Mouse (Mus musculus) liver, postnatal 0 days (tissue): ENCODE results near the gene Apc2. TPM values are rescaled to one million over a fixed set of nuclear protein-coding genes. Genes with fewer than 3 reads are reported as not detected.

Source experiments
- ATAC-seq: fragments of 200-750 bp; cut with Nextera tagmentation; 2 replicates; pipeline ENCODE4 v1.8.0; 2017; ENCODE audit warnings: mild to moderate bottlenecking, moderate library complexity
- DNase-seq: peaks from one replicate; pipeline ENCODE4 v3.0.0-alpha.2; 2016
- H3K27ac ChIP-seq: fragments of 300-500 bp; sonication (generic); 2 replicates; pipeline ENCODE4 v1.5.1; 2014; ENCODE audit warnings: antibody characterized with exemption, moderate library complexity, mild to moderate bottlenecking, low read depth
- H3K27me3 ChIP-seq: fragments of 300-500 bp; sonication (generic); 2 replicates; pipeline ENCODE4 v1.6.1; 2014; ENCODE audit warnings: low read length, control low read depth, mixed read lengths; ENCODE audit not compliant: insufficient read depth
- H3K36me3 ChIP-seq: fragments of 300-500 bp; sonication (generic); replicated peaks from 2 replicates; pipeline ENCODE4 v1.6.1; 2014; ENCODE audit warnings: mild to moderate bottlenecking, control low read depth, low read length, moderate library complexity, mixed read lengths; ENCODE audit not compliant: insufficient read depth
- H3K4me1 ChIP-seq: fragments of 300-500 bp; sonication (generic); 2 replicates; pipeline ENCODE4 v1.6.1; 2014; ENCODE audit warnings: antibody characterized with exemption, mild to moderate bottlenecking, control low read depth; ENCODE audit not compliant: insufficient read depth
- H3K4me2 ChIP-seq: fragments of 300-500 bp; sonication (generic); 2 replicates; pipeline ENCODE4 v1.6.1; 2014; ENCODE audit warnings: low read depth, mild to moderate bottlenecking, low read length, moderate library complexity, mixed read lengths
- H3K4me3 ChIP-seq: fragments of 300-500 bp; sonication (generic); 2 replicates; pipeline ENCODE4 v1.5.1; 2014; ENCODE audit warnings: low read depth, low read length
- H3K9ac ChIP-seq: fragments of 300-500 bp; sonication (generic); replicated peaks from 2 replicates; pipeline ENCODE4 v1.6.1; 2014; ENCODE audit warnings: mild to moderate bottlenecking, moderate library complexity
- H3K9me3 ChIP-seq: fragments of 300-500 bp; sonication (generic); 2 replicates; pipeline ENCODE4 v1.6.1; 2016; ENCODE audit warnings: mild to moderate bottlenecking, control low read depth, low read length, mixed read lengths
- CTCF ChIP-seq: sonication (generic); IDR thresholded peaks from 2 replicates; pipeline ENCODE4 v1.5.1; 2016; ENCODE audit warnings: antibody characterized with exemption, low read depth
- EP300 ChIP-seq: IDR thresholded peaks from 2 replicates; pipeline ENCODE4 v1.6.1; 2016; ENCODE audit warnings: antibody characterized with exemption, low read depth, mild to moderate bottlenecking
- WGBS: fragments of 180-500 bp; shearing (Covaris S2); extraction: QIAGEN DNeasy Blood & Tissue Kit; methylation state at CpG from one replicate; pipeline ENCODE4 v1.1.7; 2014; ENCODE audit not compliant: insufficient replicate concordance; 5-methylcytosine and 5-hydroxymethylcytosine counted together
- polyA plus RNA-seq: library from polyadenylated mRNA; unstranded; fragments of >200 nt; fragmentation: Nextera tagmentation; extraction: Ambion mirVana; gene quantifications from 2 replicates; pipeline ENCODE4 v1.2.1, GENCODE M21; 2015

Gene Apc2
- polyA plus RNA-seq, 1 experiment from 2014 or later: 0.05 TPM

- no peaks in the 10 kb centered on the region for H3K9me3 ChIP-seq
- peaks cover 19% of the 10 kb centered on the region for H3K36me3 ChIP-seq
- peak within 1 kb of the TSS; percentile 95 for H3K9ac ChIP-seq
- peaks cover 16% of the 10 kb centered on the region for H3K4me1 ChIP-seq
- ATAC-seq: peak; percentile 91
- under 1% methylated on average over 72 of the region's 72 CpGs for WGBS
- peak within 1 kb of the TSS; percentile 81 for H3K4me3 ChIP-seq
- H3K27me3 ChIP-seq: peaks cover 13% of the 10 kb centered on the region
- H3K27ac ChIP-seq: peak within 1 kb of the TSS; percentile 77
- peak within 1 kb of the TSS; percentile 92 for H3K4me2 ChIP-seq
- DNase-seq: peak; percentile 97
- TF ChIP-seq EP300 (peak; percentile 52; the same call in 1 of the 2 replicates), CTCF (peak; percentile 89)
These were observed 3.3 kb upstream of the Apc2 start, which contains the start of gene Rps15 for GRCm38 (mm10) chr10:80292251-80293146. Rps15 (plus strand) TSS chr10:80292453.

GRCm38 (mm10) chr10:80293325-80293724 is 2.5 kb upstream of the Apc2 start:
- H3K4me2 ChIP-seq: peak overlapping the region; percentile 92
- 14% methylated on average over 14 of the region's 14 CpGs for WGBS
- peaks cover 21% of the 10 kb centered on the region for H3K27me3 ChIP-seq
- peak overlapping the region; percentile 81 for H3K4me3 ChIP-seq
- ATAC-seq: no peak
- peak overlapping the region; percentile 95 for H3K9ac ChIP-seq
- TF ChIP-seq CTCF (0 out of 2 replicates have a peak, but pooled peaks have one; percentile 11), EP300 (no peak)
- H3K4me1 ChIP-seq: peaks cover 16% of the 10 kb centered on the region
- H3K27ac ChIP-seq: peak overlapping the region; percentile 77
- H3K36me3 ChIP-seq: peaks cover 13% of the 10 kb centered on the region
- no peaks in the 10 kb centered on the region for H3K9me3 ChIP-seq
- no peak for DNase-seq

DNA sequence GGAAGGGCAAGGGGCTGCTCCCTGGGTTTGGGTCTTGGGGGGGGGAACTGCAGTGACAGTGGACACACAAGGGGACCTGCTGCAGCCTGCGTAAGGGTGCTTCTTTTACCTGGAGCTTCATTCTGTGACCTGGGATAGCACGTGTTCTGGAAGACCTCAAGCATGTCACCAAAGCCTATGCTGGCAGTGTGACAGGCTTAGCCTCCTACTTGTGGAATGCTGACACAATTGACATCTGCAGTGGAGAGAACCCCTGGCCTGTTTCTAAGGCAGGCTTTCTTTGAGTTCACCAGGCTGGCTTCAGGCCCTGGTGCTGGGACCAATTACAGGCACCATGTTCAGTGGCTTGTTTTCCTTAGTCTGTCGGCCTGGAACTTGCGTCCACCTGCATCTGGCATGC is 1.5 kb upstream of the Apc2 start:
- Histone ChIP-seq H3K27me3 (peaks cover 31% of the 10 kb centered on the region), H3K4me3 (no peak overlapping the region), H3K27ac (no peak overlapping the region), H3K4me2 (no peak overlapping the region), H3K36me3 (peaks cover 11% of the 10 kb centered on the region), H3K9ac (no peak overlapping the region), H3K9me3 (no peaks in the 10 kb centered on the region), H3K4me1 (peaks cover 16% of the 10 kb centered on the region)
- TF ChIP-seq EP300 (no peak), CTCF (no peak)
- WGBS: 84% methylated on average over 4 of the region's 4 CpGs
- ATAC-seq: no peak
- DNase-seq: no peak

DNA sequence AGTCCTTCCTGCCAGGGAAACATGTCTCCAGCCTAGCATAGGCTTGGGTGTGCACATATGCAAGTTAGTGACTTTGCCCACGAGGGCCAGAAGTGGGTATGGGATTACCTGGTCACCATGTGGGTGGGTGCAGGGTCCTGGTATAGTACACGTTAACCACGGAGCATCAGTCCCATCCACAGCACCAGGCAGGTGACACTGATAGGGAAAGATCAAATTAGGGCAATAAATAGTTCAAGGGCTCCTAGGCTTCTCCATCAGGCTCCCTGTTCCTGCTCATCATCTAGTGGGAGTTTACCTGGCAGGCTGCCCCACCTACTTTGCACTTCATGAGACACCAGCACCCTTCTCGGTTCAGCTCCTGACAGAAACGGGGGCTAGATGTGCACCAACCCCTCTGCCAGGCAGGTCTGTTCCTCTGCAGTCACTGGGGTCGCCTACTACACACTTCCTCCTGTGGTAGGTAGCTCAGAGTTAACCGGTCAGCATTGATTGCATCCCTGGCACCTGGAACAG is 931 bp upstream of the Apc2 start:
- Histone ChIP-seq H3K9ac (no peak overlapping the region), H3K27me3 (peaks cover 36% of the 10 kb centered on the region), H3K4me1 (peaks cover 16% of the 10 kb centered on the region), H3K9me3 (no peaks in the 10 kb centered on the region), H3K27ac (no peak overlapping the region), H3K36me3 (peaks cover 11% of the 10 kb centered on the region), H3K4me2 (no peak overlapping the region), H3K4me3 (no peak overlapping the region)
- TF ChIP-seq EP300 (no peak), CTCF (no peak)
- 49% methylated on average over 7 of the region's 7 CpGs for WGBS
- ATAC-seq (no peak), DNase-seq (no peak)

- peaks cover 56% of the 10 kb centered on the region for H3K27me3 ChIP-seq
These were observed 1.0 kb downstream of the Apc2 start for GRCm38 (mm10) chr10:80296824-80297223.

GRCm38 (mm10) chr10:80297526-80298133 is 1.9 kb downstream of the Apc2 start:
- no peak overlapping the region for H3K27ac ChIP-seq
- H3K36me3 ChIP-seq: peaks cover 11% of the 10 kb centered on the region
- ATAC-seq (no peak), DNase-seq (no peak)
- peaks cover 59% of the 10 kb centered on the region for H3K27me3 ChIP-seq
- 54% methylated on average over 8 of the region's 8 CpGs for WGBS
- no peak overlapping the region for H3K4me3 ChIP-seq
- H3K9me3 ChIP-seq: no peaks in the 10 kb centered on the region
- peaks cover 23% of the 10 kb centered on the region for H3K4me1 ChIP-seq
- no peak for TF ChIP-seq CTCF
- TF ChIP-seq EP300: no peak
- H3K4me2 ChIP-seq: no peak overlapping the region
- no peak overlapping the region for H3K9ac ChIP-seq

More at GRCm38 (mm10) chr10:80296824-80297223, 1.0 kb downstream of the Apc2 start:
- TF ChIP-seq EP300: no peak
- TF ChIP-seq CTCF: no peak
- Histone ChIP-seq H3K27ac (no peak overlapping the region), H3K9me3 (no peaks in the 10 kb centered on the region), H3K36me3 (peaks cover 11% of the 10 kb centered on the region), H3K4me1 (peaks cover 18% of the 10 kb centered on the region), H3K9ac (no peak overlapping the region), H3K4me3 (no peak overlapping the region), H3K4me2 (no peak overlapping the region)
- DNase-seq (no peak), ATAC-seq (no peak)
- WGBS: 78% methylated on average over 5 of the region's 5 CpGs
